Mouse (Mus musculus) bone marrow, adult 2 months (tissue): ENCODE data around the gene Grin3a. TPM values are rescaled to one million over a fixed set of nuclear protein-coding genes. Genes with fewer than 3 reads are reported as not detected.

Experiments
- H3K27ac ChIP-seq: fragments of 200-500 bp; 2 replicates; pipeline ENCODE4 v1.5.1; 2012; ENCODE audit warnings: low read depth, mild to moderate bottlenecking, control low read depth, inconsistent platforms, low read length; ENCODE audit not compliant: control insufficient read depth, poor library complexity, insufficient read depth
- H3K4me1 ChIP-seq: fragments of 200-500 bp; 2 replicates; pipeline ENCODE4 v1.6.1; 2011; ENCODE audit warnings: low read length; ENCODE audit not compliant: control insufficient read depth, insufficient read depth
- H3K4me3 ChIP-seq: fragments of 200-500 bp; replicated peaks from 2 replicates; pipeline ENCODE3; 2011; ENCODE audit warnings: mild to moderate bottlenecking, low read depth, low read length, control low read depth; ENCODE audit not compliant: control insufficient read depth
- CTCF ChIP-seq: fragments of 200-500 bp; IDR thresholded peaks from 2 replicates; pipeline ENCODE4 v1.5.1; 2011; ENCODE audit warnings: low read length, control low read depth; ENCODE audit not compliant: control insufficient read depth, insufficient read depth
- POLR2A ChIP-seq: fragments of 200-500 bp; IDR thresholded peaks from 2 replicates; pipeline ENCODE4 v1.6.1; 2011; ENCODE audit warnings: low read depth, mild to moderate bottlenecking, control low read depth, low read length, borderline replicate concordance; ENCODE audit not compliant: control insufficient read depth
- WGBS: fragments of 180-500 bp; shearing (Covaris S2); methylation state at CpG from one replicate; pipeline ENCODE4 v1.1.7; 2018; 5-methylcytosine and 5-hydroxymethylcytosine counted together
- polyA plus RNA-seq: library from polyadenylated mRNA; stranded (reverse); fragments of >200 nt; gene quantifications from 2 replicates; pipeline ENCODE4 v1.2.4, GENCODE M21; 2011; ENCODE audit warnings: low replicate concordance; ENCODE audit not compliant: missing spikeins, insufficient read depth, insufficient read length

Gene Grin3a
- polyA plus RNA-seq, 1 experiment, result not detected

- no peak overlapping the region for H3K27ac ChIP-seq
- TF ChIP-seq POLR2A (no peak), CTCF (no peak)
- no peaks in the 10 kb centered on the region for H3K4me1 ChIP-seq
- H3K4me3 ChIP-seq, result no peak overlapping the region
Measured at GRCm38 (mm10) chr4:49806791-49807190, 38.8 kb downstream of the Grin3a start.

- 76% methylated on average over 2 of the region's 2 CpGs for WGBS
- Histone ChIP-seq H3K4me1 (no peaks in the 10 kb centered on the region), H3K27ac (no peak overlapping the region), H3K4me3 (no peak overlapping the region)
- TF ChIP-seq CTCF (no peak), POLR2A (no peak)
Measured at GRCm38 (mm10) chr4:49799338-49799737, 46.2 kb downstream of the Grin3a start.

- Histone ChIP-seq H3K4me3 (no peak overlapping the region), H3K4me1 (no peaks in the 10 kb centered on the region), H3K27ac (no peak overlapping the region)
- 76% methylated on average over 2 of the region's 2 CpGs for WGBS
- TF ChIP-seq CTCF, result no peak
- no peak for TF ChIP-seq POLR2A
Measured at GRCm38 (mm10) chr4:49788971-49789370, 56.6 kb downstream of the Grin3a start.

- Histone ChIP-seq H3K4me1 (no peaks in the 10 kb centered on the region), H3K27ac (no peak overlapping the region), H3K4me3 (no peak overlapping the region)
- TF ChIP-seq CTCF (no peak), POLR2A (no peak)
- 12% methylated on average over 5 of the region's 5 CpGs for WGBS
Measured at GRCm38 (mm10) chr4:49742847-49743246, 102.7 kb downstream of the Grin3a start.

GRCm38 (mm10) chr4:49741942-49742341, 103.6 kb downstream of the Grin3a start:
- Histone ChIP-seq H3K27ac (no peak overlapping the region), H3K4me3 (no peak overlapping the region), H3K4me1 (no peaks in the 10 kb centered on the region)
- 8% methylated on average over 2 of the region's 2 CpGs for WGBS
- TF ChIP-seq CTCF, result no peak
- TF ChIP-seq POLR2A, result no peak

DNA sequence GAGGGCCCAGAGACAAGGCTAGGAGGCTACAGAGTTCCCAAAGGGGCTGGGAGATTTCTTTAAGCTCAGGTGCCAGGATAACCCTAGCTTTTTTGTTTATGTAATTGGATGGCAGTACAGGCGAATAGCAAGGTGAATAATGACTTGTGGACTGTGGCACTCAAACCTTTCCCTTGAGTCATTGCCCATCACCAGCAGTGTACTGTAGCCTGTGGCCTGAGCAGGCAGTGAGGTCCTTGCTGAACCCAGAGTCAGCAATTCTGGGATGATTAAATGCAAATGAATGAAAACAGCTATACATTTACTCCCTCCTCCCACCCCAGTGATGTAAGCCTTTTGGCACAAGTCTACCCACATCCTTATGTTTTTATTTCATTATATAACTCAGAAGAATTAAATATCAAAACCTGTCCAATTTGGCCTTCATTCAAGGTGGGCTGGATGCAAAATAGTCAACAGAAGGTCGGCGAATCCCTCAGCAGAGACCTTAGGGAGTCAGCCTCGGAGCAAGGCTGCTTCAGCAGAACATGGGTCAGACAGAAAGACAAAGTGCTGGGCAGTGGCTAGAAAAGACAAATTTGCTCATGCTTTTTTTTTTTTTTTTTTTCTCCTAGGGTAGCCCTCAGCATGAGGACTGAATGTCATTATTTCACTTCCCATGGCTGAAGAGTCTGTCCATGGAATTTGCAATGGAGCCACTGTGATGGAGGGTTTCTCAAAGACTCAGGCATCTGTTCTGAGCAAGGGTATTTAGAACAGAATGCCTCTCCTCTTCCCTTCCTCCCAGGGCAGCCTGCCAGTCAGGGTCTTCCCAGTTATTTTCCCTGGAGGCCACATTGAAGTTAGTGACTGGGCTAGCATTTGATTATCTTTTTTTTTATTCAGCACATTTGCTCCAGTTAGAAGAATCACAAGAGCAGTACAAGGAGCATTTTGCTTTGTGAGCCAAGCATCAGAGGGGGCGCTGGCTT, 104.5 kb downstream of the Grin3a start:
- Histone ChIP-seq H3K4me1 (no peaks in the 10 kb centered on the region), H3K27ac (no peak overlapping the region), H3K4me3 (no peak overlapping the region)
- WGBS, result 73% methylated on average over 5 of the region's 5 CpGs
- no peak for TF ChIP-seq CTCF
- TF ChIP-seq POLR2A, result no peak

GRCm38 (mm10) chr4:49739561-49739960, 106.0 kb downstream of the Grin3a start:
- H3K4me3 ChIP-seq, result no peak overlapping the region
- H3K4me1 ChIP-seq, result no peaks in the 10 kb centered on the region
- H3K27ac ChIP-seq, result no peak overlapping the region
- TF ChIP-seq CTCF (no peak), POLR2A (no peak)
- WGBS, result 67% methylated on average over 1 of the region's 1 CpGs

DNA sequence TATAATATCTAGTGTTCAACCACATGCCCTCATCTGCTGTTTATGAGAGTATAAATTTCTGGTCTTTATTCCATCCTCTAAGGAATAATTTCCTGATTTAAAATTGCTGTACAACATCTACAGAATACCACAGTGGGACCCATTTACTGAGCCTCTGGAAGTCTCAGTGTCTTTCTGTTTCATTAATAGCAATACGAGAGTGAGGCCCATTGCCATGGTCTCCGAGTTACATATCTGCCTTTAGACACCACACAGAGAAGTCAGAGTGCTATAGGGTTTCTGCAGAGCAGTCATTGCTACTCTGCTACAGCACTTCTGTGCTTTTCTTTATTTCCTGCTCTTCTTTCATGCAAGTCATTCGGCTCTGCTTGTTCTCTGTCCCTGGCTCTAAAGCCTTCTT, 116.2 kb downstream of the Grin3a start:
- Histone ChIP-seq H3K4me1 (no peaks in the 10 kb centered on the region), H3K27ac (no peak overlapping the region), H3K4me3 (no peak overlapping the region)
- no peak for TF ChIP-seq POLR2A
- no peak for TF ChIP-seq CTCF
- 75% methylated on average over 3 of the region's 3 CpGs for WGBS
